Mouse (Mus musculus) cerebellum, postnatal 4 days (tissue): ENCODE measurements around the gene Trip6.

Experiments
- DNase-seq, 2 experiments: peaks; one replicate each; pipeline ENCODE4 v3.0.0; 2022; ENCODE audit warnings: low spot score in 2 of 2, mixed read lengths in 1 of 2

Trip6 gene

GRCm38 (mm10) chr5:137268131-137268910, 45.9 kb downstream of the Trip6 start:
- DNase-seq: no peak

GRCm38 (mm10) chr5:137264787-137265186, 49.4 kb downstream of the Trip6 start:
- no peak for DNase-seq

- no peak for DNase-seq
Measured at GRCm38 (mm10) chr5:137263897-137264720, 50.1 kb downstream of the Trip6 start.
